Mouse (Mus musculus) liver, embryonic 18 days (tissue): ENCODE measurements around the gene 2200002J24Rik. TPM values are rescaled to one million over a fixed set of nuclear protein-coding genes. Genes with fewer than 3 reads are reported as not detected.

ENCODE experiments used
- polyA plus RNA-seq: library from polyadenylated mRNA; depleted of rRNA; stranded (reverse); fragments of >200 nt; gene quantifications from 2 replicates; pipeline ENCODE4 v1.2.3, GENCODE M21; 2012; rRNA removed

2200002J24Rik gene
- polyA plus RNA-seq: 0.24 and 0.43 TPM in 2 replicates

GRCm38 (mm10) chr7:30698589-30698988, at the start of gene 2200002J24Rik:
Gene 2200002J24Rik, plus strand, starts transcription at chr7:30698926.

DNA sequence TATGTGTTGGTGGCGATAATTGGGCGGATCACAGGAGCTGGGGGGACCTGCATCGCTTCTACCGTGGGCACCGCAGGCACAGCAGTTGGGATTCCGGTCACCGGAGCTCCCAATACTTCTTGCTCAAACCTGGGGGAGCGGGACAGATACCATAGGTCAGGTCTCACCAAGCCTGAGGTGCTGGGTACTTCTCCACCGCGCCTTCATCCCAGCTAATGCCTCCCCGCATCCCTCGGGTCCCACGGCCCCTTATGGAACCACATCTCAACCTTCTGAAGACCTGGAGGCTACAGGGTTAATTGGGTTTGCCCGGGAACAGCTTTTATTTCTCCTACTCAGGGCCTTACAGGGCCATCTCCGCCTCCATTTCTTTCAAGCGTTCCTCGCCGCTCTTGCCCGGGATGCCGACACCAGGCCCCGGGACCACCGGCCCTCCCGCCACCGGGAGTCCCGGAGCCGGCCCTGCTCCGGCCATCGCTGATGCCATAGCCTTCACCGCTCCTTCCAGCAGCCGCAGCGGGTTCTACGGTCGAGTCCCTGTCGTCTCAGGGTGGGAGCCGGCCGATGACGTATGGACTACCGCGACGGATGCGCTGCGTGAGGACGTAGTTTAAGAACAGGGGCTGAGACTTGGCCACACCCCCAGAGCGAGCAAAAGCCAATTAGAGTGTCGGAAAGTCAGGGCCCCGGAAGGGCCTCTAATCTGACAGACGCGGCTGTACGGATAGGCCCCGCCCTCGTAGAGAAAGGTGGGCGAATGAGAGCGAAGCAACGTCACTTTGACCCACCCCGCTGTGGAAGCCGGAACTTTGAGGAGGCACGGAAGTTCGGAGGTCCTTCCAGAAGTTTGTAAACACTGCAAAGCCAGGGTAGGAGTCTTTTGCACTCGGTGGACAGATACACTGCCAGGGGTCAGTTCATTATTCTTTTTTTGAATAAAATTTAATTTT, 48.9 kb upstream of the 2200002J24Rik start, which contains the start of gene Rbm42:
Gene Rbm42, minus strand, starts transcription at position 727 of the 950 bp plus-strand sequence.

GRCm38 (mm10) chr7:30664529-30665200, 34.1 kb upstream of the 2200002J24Rik start, which contains the start of gene Haus5:
Gene Haus5, minus strand, starts transcription at chr7:30664994.

GRCm38 (mm10) chr7:30671480-30671879, 27.2 kb upstream of the 2200002J24Rik start, which contains the start of gene Pmis2:
Gene Pmis2, minus strand, starts transcription at chr7:30671605.

DNA sequence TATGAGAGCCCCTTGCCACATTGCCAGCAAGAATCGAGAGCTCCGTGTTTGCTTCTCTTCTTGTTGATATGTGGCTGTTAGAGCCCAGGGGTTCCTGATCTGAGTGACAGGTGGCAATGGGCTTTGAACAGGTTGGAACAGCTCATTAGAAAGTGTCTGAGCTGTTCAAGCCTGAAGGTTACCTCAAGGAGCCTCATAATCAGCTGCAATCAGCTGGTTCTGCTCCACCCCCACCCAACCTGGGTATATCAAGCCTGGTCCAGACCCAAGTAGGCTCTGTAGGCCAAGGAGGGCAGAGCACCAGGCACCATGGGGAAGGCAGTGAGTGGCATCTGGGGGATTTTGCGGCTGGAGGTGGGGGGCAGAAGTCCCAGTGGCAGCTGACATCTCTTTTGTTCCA, 13.2 kb downstream of the 2200002J24Rik start, which contains the start of gene Atp4a:
Gene Atp4a, plus strand, starts transcription at position 268 of the 400 bp plus-strand sequence.

DNA sequence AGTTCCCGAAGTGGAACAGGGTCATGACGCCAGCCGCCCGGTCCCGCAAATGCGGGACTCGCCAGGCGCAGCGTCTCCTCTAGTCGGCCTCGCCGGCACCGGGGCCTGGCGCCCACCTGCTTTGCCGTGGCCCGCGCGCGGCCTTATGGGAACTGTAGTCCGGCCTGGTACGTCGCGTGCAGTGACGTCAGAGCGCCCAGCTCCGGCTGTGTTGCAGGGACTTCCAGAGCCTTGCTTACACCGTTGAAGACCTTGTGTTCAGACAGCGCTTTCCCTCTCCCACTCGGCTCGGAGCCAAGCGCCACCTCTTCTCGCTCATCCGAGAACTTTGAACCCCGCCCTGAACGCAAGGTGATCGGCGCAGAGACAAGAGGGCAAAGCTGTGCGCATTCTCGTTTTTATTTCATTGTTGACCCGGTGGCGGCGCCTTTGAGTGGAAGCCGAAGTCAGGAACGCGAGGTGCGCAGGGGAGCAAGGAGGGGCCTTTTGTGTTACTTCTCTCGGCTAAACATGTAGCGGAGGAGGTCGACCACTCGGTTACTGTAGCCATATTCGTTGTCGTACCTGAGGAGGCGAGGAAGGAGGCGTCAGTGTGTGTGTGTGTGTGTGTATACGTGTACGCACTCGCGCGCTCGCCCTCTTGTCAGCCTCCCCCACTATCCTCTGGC, 30.8 kb downstream of the 2200002J24Rik start, which contains the start of gene Tmem147:
Gene Tmem147, minus strand, starts transcription at position 145 of the 668 bp plus-strand sequence.

DNA sequence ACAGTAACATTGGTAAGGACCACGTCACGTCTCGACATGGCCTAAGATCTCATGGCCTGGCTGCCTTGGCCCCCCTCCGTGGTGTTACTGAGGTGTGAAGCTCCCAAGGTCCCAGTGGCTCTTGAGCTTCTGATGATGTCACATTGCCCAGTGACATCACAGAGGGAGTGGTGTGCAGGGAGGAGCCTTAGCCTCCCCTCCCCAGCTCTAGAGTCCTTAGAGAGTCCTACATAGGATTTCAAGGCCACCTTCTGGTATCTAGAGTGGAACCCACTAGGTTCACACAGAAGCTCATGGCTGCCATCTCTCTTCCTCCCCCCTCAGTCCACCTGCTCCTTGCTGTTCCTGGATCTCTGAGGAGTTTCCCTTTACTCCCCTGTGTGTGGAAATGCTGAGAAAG, 44.9 kb downstream of the 2200002J24Rik start, which contains the start of gene Gapdhs:
Gene Gapdhs, minus strand, starts transcription at position 65 of the 400 bp plus-strand sequence.

Other genes with a start within 250 kb of the 2200002J24Rik start
- gene Kirrel2, start 241.2 kb upstream of the 2200002J24Rik start, polyA plus RNA-seq: 0.08 and 0.24 TPM in 2 replicates
- gene Nphs1, start 240.6 kb upstream of the 2200002J24Rik start, polyA plus RNA-seq: 0.01 and 0.06 TPM in 2 replicates
- 170 and 183 TPM in 2 replicates for gene Prodh2, start 205.3 kb upstream of the 2200002J24Rik start, polyA plus RNA-seq
- 3.4 and 4.6 TPM in 2 replicates for gene Arhgap33, start 163.9 kb upstream of the 2200002J24Rik start, polyA plus RNA-seq
- 3.5 and 4.6 TPM in 2 replicates for gene Hspb6, start 146.7 kb upstream of the 2200002J24Rik start, polyA plus RNA-seq
- gene Proser3, start 146.6 kb upstream of the 2200002J24Rik start, polyA plus RNA-seq: 3.4 and 6.2 TPM in 2 replicates
- gene Lin37, start 139.1 kb upstream of the 2200002J24Rik start, polyA plus RNA-seq: 13.1 and 13.4 TPM in 2 replicates
- gene U2af1l4, start 135.6 kb upstream of the 2200002J24Rik start, polyA plus RNA-seq: 20.0 and 21.9 TPM in 2 replicates
- 0.68 and 0.95 TPM in 2 replicates for gene Gm49396, start 135.6 kb upstream of the 2200002J24Rik start, polyA plus RNA-seq
- gene Psenen, start 135.3 kb upstream of the 2200002J24Rik start, polyA plus RNA-seq: 61.9 and 66.3 TPM in 2 replicates
- gene Igflr1, start 133.5 kb upstream of the 2200002J24Rik start, polyA plus RNA-seq: 1.2 and 1.3 TPM in 2 replicates
- 8.2 and 10.0 TPM in 2 replicates for gene Kmt2b, start 110.2 kb upstream of the 2200002J24Rik start, polyA plus RNA-seq
- gene Zbtb32, start 100.0 kb upstream of the 2200002J24Rik start, polyA plus RNA-seq: 0.24 and 0.36 TPM in 2 replicates
- gene Upk1a, start 86.1 kb upstream of the 2200002J24Rik start, polyA plus RNA-seq: 0.23 and 0.35 TPM in 2 replicates
- 514 and 548 TPM in 2 replicates for gene Cox6b1, start 72.8 kb upstream of the 2200002J24Rik start, polyA plus RNA-seq
- gene Etv2, start 63.1 kb upstream of the 2200002J24Rik start, polyA plus RNA-seq: not detected in 2 replicates
- 21.2 and 21.7 TPM in 2 replicates for gene Rbm42, start 48.6 kb upstream of the 2200002J24Rik start, polyA plus RNA-seq
- 13.8 and 14.4 TPM in 2 replicates for gene Haus5, start 33.9 kb upstream of the 2200002J24Rik start, polyA plus RNA-seq
- gene Pmis2, start 27.3 kb upstream of the 2200002J24Rik start, polyA plus RNA-seq: not detected in 2 replicates
- gene Atp4a, start 13.3 kb downstream of the 2200002J24Rik start, polyA plus RNA-seq: 2.5 and 3.2 TPM in 2 replicates
- gene Tmem147, start 30.6 kb downstream of the 2200002J24Rik start, polyA plus RNA-seq: 82.8 and 85.1 TPM in 2 replicates
- 0.06 TPM in 1 of 2 replicates, not detected in the other for gene Gapdhs, start 44.8 kb downstream of the 2200002J24Rik start, polyA plus RNA-seq
- gene Sbsn, start 52.5 kb downstream of the 2200002J24Rik start, polyA plus RNA-seq: 0.99 and 1.0 TPM in 2 replicates
- gene Dmkn, start 64.8 kb downstream of the 2200002J24Rik start, polyA plus RNA-seq: 1.4 and 1.5 TPM in 2 replicates
- gene Krtdap, start 89.0 kb downstream of the 2200002J24Rik start, polyA plus RNA-seq: 0.16 and 1.4 TPM in 2 replicates
- 1.4 and 1.7 TPM in 2 replicates for gene Ffar2, start 124.8 kb downstream of the 2200002J24Rik start, polyA plus RNA-seq
- not detected in 2 replicates for gene Ffar3, start 157.3 kb downstream of the 2200002J24Rik start, polyA plus RNA-seq
- gene Ffar1, start 162.6 kb downstream of the 2200002J24Rik start, polyA plus RNA-seq: 0.06 and 0.07 TPM in 2 replicates
- gene Cd22, start 181.4 kb downstream of the 2200002J24Rik start, polyA plus RNA-seq: 3.4 and 4.7 TPM in 2 replicates
- gene Mag, start 215.9 kb downstream of the 2200002J24Rik start, polyA plus RNA-seq: 0.32 and 0.35 TPM in 2 replicates
- not detected in 2 replicates for gene Hamp2, start 225.8 kb downstream of the 2200002J24Rik start, polyA plus RNA-seq
- gene Hamp, start 245.1 kb downstream of the 2200002J24Rik start, polyA plus RNA-seq: 30.9 and 57.5 TPM in 2 replicates